Mouse (Mus musculus) thymus, postnatal 25 days (tissue): ENCODE measurements around the gene Pir.

Experiments
- DNase-seq: peaks from one replicate; pipeline ENCODE4 v3.0.0; 2022

Gene Pir

DNA sequence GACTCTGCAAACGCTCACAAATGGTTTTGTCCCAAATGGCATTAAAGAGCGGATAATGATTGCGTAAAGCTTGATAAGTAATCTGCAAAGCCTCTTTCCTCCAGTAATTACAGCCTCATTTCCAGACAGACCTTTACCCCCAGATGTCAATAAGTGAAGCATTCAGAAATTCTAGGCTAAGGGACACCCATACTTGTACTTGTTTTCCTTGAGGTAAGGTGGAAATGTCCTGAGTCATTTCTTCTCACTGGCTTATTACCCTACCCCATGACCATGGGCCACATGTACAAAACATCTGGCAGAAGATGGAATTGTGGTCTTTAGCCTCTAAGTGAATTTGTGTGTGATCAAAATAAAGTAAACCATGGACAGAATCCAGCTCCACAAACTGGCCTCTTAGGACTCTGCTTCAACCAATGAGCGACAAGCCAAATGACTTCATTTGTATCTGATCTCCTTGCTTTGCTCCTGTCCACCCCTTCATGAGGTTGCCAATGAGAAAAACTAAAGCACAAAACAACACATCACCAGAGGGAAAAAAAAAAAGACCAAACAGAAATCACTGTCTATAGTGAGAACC, 76.3 kb downstream of the Pir start:
- DNase-seq, result no peak

DNA sequence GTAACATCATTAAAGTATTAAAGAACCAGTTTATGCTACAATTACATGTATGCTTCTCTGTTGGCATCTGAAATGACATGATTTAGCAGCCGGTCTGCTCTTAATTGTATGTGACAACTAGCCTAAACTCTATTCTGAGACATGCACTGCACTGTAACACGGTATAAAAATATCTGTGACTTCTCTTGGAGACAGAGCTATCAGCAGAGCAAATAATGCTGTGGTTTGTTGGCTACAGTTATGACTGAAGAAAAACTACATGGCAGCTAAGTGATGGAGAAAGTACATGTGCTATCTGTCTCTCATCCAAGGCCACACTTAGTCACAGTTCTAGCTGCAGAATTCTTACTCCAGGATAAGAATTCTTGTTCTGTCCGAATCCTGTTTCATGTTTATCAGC, 79.8 kb downstream of the Pir start:
- DNase-seq, result no peak

DNA sequence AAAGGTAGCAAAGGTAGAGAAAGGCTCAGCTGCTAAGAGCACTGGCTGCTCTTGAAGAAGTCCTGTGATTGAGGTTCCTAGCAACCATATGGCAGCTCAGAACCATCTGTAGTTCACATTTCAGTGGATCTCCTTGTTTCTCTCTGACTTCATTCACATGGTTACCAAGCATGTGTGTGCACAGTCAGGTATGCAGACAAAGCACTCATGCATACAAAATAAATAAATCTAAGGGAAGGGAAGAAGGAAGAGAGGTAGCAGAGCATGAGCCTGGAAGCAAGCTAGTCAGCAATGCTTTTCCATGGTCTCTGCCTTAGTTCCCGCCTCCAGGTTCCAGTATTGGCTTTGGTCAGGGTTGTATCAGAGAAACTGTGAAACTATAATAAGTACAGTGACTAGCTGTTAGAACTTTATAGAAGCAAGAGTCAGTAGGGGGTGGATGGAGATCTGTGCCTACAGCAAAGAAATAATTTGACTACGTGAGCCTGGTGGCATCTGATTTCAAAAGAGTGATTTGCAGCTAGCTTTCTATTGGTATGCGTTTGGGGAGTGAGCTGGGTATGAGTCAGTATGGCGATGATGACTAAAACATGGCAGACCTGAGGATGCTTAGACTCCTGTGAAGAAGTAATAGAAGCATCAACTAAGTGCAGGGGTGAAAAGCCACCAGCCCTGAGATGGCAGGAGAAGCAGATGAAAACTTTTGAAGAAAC, 96.1 kb downstream of the Pir start:
- DNase-seq, result no peak

- no peak for DNase-seq
Measured at GRCm38 (mm10) chrX:164370576-164370975, 101.4 kb downstream of the Pir start.

DNA sequence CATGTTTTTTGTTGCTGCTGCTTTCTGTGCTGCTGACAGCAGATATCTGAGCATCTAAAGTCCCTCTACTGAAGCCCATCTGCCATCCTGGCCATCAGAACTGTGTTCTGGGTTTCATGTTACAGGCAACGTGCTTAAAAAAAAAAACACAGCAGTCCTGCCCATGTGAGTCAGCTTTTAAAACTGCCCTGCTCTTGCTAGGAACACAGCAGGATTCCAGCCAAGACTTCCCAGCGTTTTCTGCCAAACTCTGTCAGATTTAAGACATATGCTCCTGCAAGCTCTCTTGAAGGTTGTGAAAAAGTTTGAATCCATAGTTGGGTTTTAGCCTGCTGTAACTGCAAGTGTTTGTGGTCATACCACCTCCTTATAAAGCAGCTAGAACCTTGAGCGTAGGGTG, 103.9 kb downstream of the Pir start, which contains the start of gene Vegfd:
Gene Vegfd, plus strand, starts transcription at position 298 of the 400 bp plus-strand sequence.
- no peak for DNase-seq

DNA sequence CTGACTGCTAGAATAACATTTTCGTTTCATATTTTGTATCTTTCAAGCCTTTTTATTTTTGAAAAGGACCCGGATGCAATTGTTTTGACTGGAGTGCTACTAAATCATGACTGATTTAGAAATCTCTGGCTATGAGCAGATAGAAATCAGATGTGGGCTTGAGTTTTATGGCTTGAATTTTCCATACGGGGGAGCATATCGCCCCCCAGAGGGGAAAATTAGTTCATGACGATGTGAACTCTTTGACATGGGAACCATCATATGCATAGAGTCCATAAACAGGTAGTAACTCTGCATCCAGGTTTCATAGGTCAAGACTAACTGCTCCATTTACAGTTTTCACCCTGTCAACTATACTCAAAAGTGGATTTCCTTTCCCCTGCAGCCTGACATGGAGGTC, 105.4 kb downstream of the Pir start:
- DNase-seq, result no peak

GRCm38 (mm10) chrX:164379721-164380120, 110.5 kb downstream of the Pir start:
- no peak for DNase-seq

- peak; percentile 83 for DNase-seq
Measured at GRCm38 (mm10) chrX:164381618-164382408, 112.6 kb downstream of the Pir start.

DNA sequence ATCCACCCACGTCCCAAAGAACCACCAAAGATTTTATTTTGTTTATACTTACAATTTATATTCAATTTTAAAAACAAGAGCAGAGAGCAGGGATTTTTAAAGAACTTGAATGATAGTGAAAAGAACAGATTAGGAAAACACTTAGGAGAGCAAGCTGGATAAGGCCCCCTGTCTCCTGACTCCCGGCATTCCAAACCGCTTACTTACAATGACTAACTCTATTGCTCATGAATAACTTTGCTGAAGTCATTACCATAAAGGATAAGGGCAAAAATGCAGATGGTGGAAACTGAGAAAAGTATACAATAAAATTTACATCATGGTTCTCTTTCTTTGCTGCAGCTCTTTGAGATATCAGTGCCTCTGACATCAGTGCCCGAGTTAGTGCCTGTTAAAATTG, 124.9 kb downstream of the Pir start:
- DNase-seq, result no peak

GRCm38 (mm10) chrX:164398456-164398855, 129.3 kb downstream of the Pir start:
- no peak for DNase-seq

- no peak for DNase-seq
Measured at GRCm38 (mm10) chrX:164405080-164405649, 136.0 kb downstream of the Pir start.

GRCm38 (mm10) chrX:164406133-164407022, 137.2 kb downstream of the Pir start:
- peak; percentile 39 for DNase-seq

GRCm38 (mm10) chrX:164408301-164408927, 139.2 kb downstream of the Pir start:
- DNase-seq, result no peak

DNA sequence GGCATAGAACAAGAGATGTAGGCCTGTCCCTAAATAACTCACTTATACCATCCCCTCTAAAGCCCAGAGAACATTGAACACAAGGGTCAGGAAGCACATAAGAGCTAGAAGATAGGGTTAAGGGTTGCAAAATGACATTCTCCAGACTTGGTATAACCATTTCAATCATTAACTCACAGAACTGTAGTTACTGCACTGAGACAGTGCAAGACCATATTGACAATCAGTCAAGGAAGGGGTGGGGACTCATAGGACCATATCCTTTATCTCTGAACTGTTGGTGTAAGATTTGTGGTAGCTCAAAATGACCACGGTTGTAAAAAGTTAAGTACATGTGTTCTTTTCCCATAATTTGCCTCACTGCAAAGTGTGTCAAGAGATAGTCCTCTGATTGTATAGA, 141.4 kb downstream of the Pir start:
- no peak for DNase-seq

DNA sequence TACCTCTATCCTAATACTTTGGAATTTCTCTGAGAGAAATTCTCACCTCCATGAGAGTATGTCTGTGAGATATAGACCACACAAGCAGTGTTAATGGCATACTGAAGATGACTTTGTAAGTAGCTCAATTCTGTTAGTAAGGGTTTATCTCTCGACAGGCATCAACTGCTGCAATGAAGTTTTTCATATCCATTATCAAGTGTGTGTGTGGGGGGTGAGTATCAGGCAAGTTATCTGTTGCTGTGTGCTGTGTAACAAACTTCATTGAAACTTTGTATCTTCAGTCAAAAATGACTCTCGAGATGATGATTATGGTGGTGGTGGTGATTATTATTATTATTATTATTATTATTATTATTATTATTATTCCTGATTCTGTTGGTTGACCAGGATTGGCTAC, 147.6 kb downstream of the Pir start:
- DNase-seq, result no peak

DNA sequence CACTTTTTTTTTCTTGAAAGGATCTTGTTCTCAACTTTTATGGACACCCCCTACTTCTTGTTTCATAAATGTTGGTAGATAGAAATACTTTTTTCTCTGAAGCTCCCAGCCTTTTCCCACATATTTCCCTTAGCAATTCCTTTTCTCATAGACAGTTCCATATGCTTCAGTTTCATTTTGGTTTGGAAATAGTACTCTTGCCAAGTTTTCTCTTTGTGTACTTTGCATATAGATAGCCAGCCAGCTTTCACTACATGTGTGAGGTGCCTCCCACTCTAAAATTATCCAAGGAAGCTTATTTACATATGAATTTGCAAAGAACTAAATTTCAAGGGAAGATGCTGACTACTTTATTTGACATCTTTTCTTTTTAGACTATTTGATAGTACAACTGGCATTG, 148.8 kb downstream of the Pir start:
- DNase-seq, result no peak

DNA sequence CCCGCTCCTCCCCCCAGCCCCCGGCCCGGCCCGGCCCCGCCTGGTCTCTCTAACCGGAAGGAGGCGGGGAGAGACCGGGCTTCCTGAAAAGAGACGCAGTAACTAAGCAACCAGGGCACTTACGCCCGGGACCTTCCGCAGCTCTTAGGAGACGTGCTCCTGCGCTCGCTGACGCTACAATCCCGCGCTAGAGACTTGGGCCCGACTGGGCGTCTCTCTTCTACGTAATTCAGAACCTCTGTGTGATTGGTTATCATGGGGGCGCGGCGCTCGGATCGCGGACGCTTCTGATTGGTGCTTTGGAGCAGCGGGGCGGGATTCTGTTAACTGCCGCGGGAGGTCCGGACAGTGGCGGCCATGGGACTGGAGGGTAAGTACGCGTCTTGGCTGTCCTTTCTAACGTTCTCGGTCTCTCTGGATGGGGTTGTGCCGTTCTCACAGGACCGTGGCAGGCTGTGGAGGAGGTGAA, 150.3 kb downstream of the Pir start, which contains the start of gene Piga:
Gene Piga, plus strand, starts transcription at position 317 of the 469 bp plus-strand sequence.
- DNase-seq, result peak; percentile 85

- DNase-seq, result no peak
Measured at GRCm38 (mm10) chrX:164419955-164420354, 150.8 kb downstream of the Pir start.

DNA sequence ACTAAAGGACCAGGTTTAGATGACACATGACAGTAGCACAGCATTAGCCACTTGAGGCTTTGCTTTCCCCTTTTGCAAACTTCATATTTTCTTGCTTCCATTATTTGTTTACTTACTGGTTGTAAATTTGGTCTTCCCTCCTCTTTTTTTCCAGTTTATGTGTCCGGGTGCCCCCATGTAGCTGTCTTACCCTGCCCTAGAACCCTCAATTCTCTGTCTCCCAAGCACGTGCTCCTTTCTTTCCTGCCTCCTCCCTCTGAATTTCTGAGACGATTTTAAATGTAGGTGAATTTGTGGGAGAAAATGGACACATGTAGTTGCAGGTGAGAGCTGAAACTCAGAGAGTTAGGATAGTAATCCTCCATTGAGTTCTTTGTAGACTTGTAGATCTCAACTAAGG, 151.3 kb downstream of the Pir start:
- no peak for DNase-seq
